Mouse (Mus musculus): ENCODE measurements around the gene Skp1a. TPM values are rescaled to one million over a fixed set of nuclear protein-coding genes. Genes with fewer than 3 reads are reported as not detected.

Gene Skp1a
- polyA plus RNA-seq, 1 experiment from 2014 or later: 1,120 TPM

- H3K9ac ChIP-seq (ENCODE audit: low read depth, low read length): no peak overlapping the region
- H3K27me3 ChIP-seq (ENCODE audit: control insufficient read depth, insufficient read depth, low read depth, low read length): peaks cover 23% of the 10 kb centered on the region
- no peak overlapping the region for H3K4me3 ChIP-seq (ENCODE audit: low read depth, low read length)
- H3K9me3 ChIP-seq (replicated peaks; ENCODE audit: control insufficient read depth, low read length, poor library complexity, severe bottlenecking): no peaks in the 10 kb centered on the region
- ATAC-seq: no peak
- no peak overlapping the region for H3K27ac ChIP-seq (ENCODE audit: low read length)
- 11% methylated on average over 16 of the region's 16 CpGs for WGBS
- no peaks in the 10 kb centered on the region for H3K36me3 ChIP-seq (ENCODE audit: control insufficient read depth, insufficient read depth, low read length)
- H3K4me2 ChIP-seq (ENCODE audit: low read length): no peak overlapping the region
- peaks cover 21% of the 10 kb centered on the region for H3K4me1 ChIP-seq (ENCODE audit: control insufficient read depth, insufficient read depth, low read length)
Measured at GRCm38 (mm10) chr11:52286301-52286957, 54.6 kb downstream of the Skp1a start.

DNA sequence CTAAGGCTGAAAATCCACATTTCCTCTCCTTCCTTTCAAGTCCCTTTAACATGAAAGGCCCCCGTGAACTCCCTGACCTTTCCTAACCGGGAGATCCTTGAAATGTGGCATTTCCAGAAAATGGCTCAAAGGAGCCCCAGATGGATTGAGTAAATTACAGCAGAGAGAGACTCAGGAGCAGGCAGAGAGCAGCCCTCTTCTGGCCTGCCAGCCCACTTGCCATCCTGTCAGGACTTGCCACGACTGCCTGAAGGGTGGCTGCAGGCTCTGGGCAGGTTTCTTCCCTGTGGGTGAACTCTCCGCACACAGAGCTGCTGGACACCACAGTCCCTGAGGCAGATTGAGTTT is 55.1 kb downstream of the Skp1a start:
- H3K4me1 ChIP-seq (ENCODE audit: control insufficient read depth, insufficient read depth, low read length): peaks cover 21% of the 10 kb centered on the region
- 16% methylated on average over 4 of the region's 4 CpGs for WGBS
- no peak for ATAC-seq
- no peak overlapping the region for H3K4me3 ChIP-seq (ENCODE audit: low read depth, low read length)
- no peak overlapping the region for H3K27ac ChIP-seq (ENCODE audit: low read length)
- no peak overlapping the region for H3K9ac ChIP-seq (ENCODE audit: low read depth, low read length)
- peaks cover 23% of the 10 kb centered on the region for H3K27me3 ChIP-seq (ENCODE audit: control insufficient read depth, insufficient read depth, low read depth, low read length)
- no peaks in the 10 kb centered on the region for H3K36me3 ChIP-seq (ENCODE audit: control insufficient read depth, insufficient read depth, low read length)
- no peaks in the 10 kb centered on the region for H3K9me3 ChIP-seq (replicated peaks; ENCODE audit: control insufficient read depth, low read length, poor library complexity, severe bottlenecking)
- H3K4me2 ChIP-seq (ENCODE audit: low read length): no peak overlapping the region

DNA sequence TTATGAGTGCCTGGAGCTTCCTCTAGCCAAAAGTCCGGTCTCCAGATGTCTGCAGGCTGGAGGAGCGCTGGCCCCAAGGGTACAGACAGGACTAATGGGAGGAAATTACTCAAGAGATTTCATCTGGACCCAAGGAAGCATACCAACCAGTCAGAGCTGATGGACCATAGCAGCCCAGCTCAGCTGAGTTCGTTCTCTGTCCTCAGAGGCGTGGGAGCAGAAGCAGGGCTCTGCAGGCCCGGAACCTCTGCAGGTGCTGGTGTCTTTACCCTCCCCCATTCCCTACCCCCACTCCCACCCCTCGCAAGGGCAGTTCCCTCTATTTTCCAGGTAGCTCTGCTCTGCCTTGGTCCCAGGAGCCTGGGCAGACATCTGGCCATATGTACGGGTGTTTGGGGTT is 60.6 kb downstream of the Skp1a start:
- ATAC-seq: no peak
- Histone ChIP-seq H3K9ac (ENCODE audit: low read depth, low read length) (no peak overlapping the region), H3K27ac (ENCODE audit: low read length) (no peak overlapping the region), H3K4me3 (ENCODE audit: low read depth, low read length) (no peak overlapping the region), H3K4me1 (ENCODE audit: control insufficient read depth, insufficient read depth, low read length) (no peaks in the 10 kb centered on the region), H3K36me3 (ENCODE audit: control insufficient read depth, insufficient read depth, low read length) (no peaks in the 10 kb centered on the region), H3K9me3 (replicated peaks; ENCODE audit: control insufficient read depth, low read length, poor library complexity, severe bottlenecking) (no peaks in the 10 kb centered on the region), H3K27me3 (ENCODE audit: control insufficient read depth, insufficient read depth, low read depth, low read length) (no peaks in the 10 kb centered on the region), H3K4me2 (ENCODE audit: low read length) (no peak overlapping the region)
- 84% methylated on average over 7 of the region's 7 CpGs for WGBS

GRCm38 (mm10) chr11:52292894-52293293 is 61.1 kb downstream of the Skp1a start:
- H3K9me3 ChIP-seq (replicated peaks; ENCODE audit: control insufficient read depth, low read length, poor library complexity, severe bottlenecking): no peaks in the 10 kb centered on the region
- no peaks in the 10 kb centered on the region for H3K4me1 ChIP-seq (ENCODE audit: control insufficient read depth, insufficient read depth, low read length)
- H3K4me2 ChIP-seq (ENCODE audit: low read length): no peak overlapping the region
- no peak overlapping the region for H3K9ac ChIP-seq (ENCODE audit: low read depth, low read length)
- H3K36me3 ChIP-seq (ENCODE audit: control insufficient read depth, insufficient read depth, low read length): no peaks in the 10 kb centered on the region
- H3K27ac ChIP-seq (ENCODE audit: low read length): no peak overlapping the region
- H3K27me3 ChIP-seq (ENCODE audit: control insufficient read depth, insufficient read depth, low read depth, low read length): no peaks in the 10 kb centered on the region
- H3K4me3 ChIP-seq (ENCODE audit: low read depth, low read length): no peak overlapping the region
- ATAC-seq: no peak
- 84% methylated on average over 6 of the region's 6 CpGs for WGBS

- H3K27me3 ChIP-seq (ENCODE audit: control insufficient read depth, insufficient read depth, low read depth, low read length): no peaks in the 10 kb centered on the region
- no peak overlapping the region for H3K27ac ChIP-seq (ENCODE audit: low read length)
- WGBS: 88% methylated on average over 9 of the region's 9 CpGs
- no peaks in the 10 kb centered on the region for H3K4me1 ChIP-seq (ENCODE audit: control insufficient read depth, insufficient read depth, low read length)
- no peaks in the 10 kb centered on the region for H3K36me3 ChIP-seq (ENCODE audit: control insufficient read depth, insufficient read depth, low read length)
- ATAC-seq: no peak
- H3K4me2 ChIP-seq (ENCODE audit: low read length): no peak overlapping the region
- no peak overlapping the region for H3K4me3 ChIP-seq (ENCODE audit: low read depth, low read length)
- no peaks in the 10 kb centered on the region for H3K9me3 ChIP-seq (replicated peaks; ENCODE audit: control insufficient read depth, low read length, poor library complexity, severe bottlenecking)
- no peak overlapping the region for H3K9ac ChIP-seq (ENCODE audit: low read depth, low read length)
Measured at GRCm38 (mm10) chr11:52294103-52294502, 62.3 kb downstream of the Skp1a start.

Other genes starting within 250 kb of the Skp1a start
- 237 and 256 TPM in 2 replicates for gene Ube2b, start 231.2 kb upstream of the Skp1a start, polyA plus RNA-seq (2015; fragmentation: Nextera tagmentation; extraction: Ambion mirVana)
- 33.8 and 34.4 TPM in 2 replicates for gene Cdkl3, start 227.8 kb upstream of the Skp1a start, polyA plus RNA-seq (2015; fragmentation: Nextera tagmentation; extraction: Ambion mirVana)
- 122 and 123 TPM in 2 replicates for gene Ppp2ca, start 133.3 kb upstream of the Skp1a start, polyA plus RNA-seq (2015; fragmentation: Nextera tagmentation; extraction: Ambion mirVana)
- gene Olfr1373, start 86.5 kb upstream of the Skp1a start, polyA plus RNA-seq (2015; fragmentation: Nextera tagmentation; extraction: Ambion mirVana): not detected in 2 replicates
- gene Olfr1371, start 18.0 kb upstream of the Skp1a start, polyA plus RNA-seq (2015; fragmentation: Nextera tagmentation; extraction: Ambion mirVana): not detected in 2 replicates
- gene Tcf7, start 51.0 kb downstream of the Skp1a start, polyA plus RNA-seq (2015; fragmentation: Nextera tagmentation; extraction: Ambion mirVana): 2.3 and 3.2 TPM in 2 replicates
- gene Vdac1, start 128.9 kb downstream of the Skp1a start, polyA plus RNA-seq (2015; fragmentation: Nextera tagmentation; extraction: Ambion mirVana): 362 and 402 TPM in 2 replicates
- 130 and 138 TPM in 2 replicates for gene 9530068E07Rik, start 164.4 kb downstream of the Skp1a start, polyA plus RNA-seq (2015; fragmentation: Nextera tagmentation; extraction: Ambion mirVana)

All from midbrain, embryonic 16.5 days (tissue).